Mouse (Mus musculus): ENCODE measurements around the gene Cd207. TPM values are rescaled to one million over a fixed set of nuclear protein-coding genes. Genes with fewer than 3 reads are reported as not detected.

Cd207 gene
- polyA plus RNA-seq, 1 experiment: not detected

DNA sequence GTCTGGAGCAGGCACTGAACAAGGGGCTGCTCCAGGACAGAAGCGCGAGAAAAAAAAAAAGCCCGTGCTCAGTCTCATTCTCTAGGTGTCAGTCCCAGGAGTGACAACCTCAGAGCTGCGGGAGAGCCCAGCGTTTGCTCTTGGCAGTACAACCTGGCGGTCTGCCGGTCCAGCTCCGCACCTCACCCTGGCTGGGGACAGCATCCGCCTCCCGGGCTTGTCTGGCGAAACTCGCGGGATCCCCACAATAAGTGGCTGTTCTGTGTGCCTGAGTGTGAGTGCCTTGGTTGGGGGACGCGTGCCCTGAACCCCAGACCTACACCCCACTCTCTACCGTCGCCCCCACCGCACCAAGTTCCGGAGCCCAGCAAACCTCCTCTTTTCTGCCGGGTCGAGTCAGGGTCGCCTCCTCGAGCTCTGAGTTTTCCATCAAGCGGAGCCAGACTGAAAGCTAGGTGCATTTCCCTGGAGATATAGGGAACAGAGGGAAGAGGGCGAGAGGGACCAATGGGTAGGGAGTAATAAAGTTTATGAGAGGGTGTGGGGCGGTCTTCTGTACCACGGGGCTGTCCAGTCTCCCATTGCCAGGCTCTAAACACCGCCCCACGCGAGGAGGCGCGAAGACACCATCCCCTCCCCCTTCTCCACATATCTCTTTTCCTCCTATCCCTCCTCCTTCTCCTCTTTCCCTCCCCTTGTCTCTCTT lies 32.9 kb upstream of the Cd207 start:
- peak overlapping the region; percentile 85 for H3K4me2 ChIP-seq (ENCODE audit: low read depth)
- TF ChIP-seq TCF3 (IDR thresholded peaks at IDR 0.05; ENCODE audit: insufficient read length, low read depth) (no peak), E2F4 (IDR thresholded peaks at IDR 0.05; ENCODE audit: insufficient read depth) (no peak), USF1 (IDR thresholded peaks at IDR 0.05; ENCODE audit: low read depth) (no peak), MYOD1 (IDR thresholded peaks at IDR 0.05; ENCODE audit: control insufficient read depth in 1 of 3, insufficient read length in 2 of 3, low read depth in 2 of 3) (no peak), POLR2AphosphoS2 (IDR thresholded peaks at IDR 0.05; ENCODE audit: insufficient read length, low read depth) (no peak), POLR2A (IDR thresholded peaks at IDR 0.05; ENCODE audit: insufficient read length, low read depth) (no peak), MYOG (IDR thresholded peaks at IDR 0.05; ENCODE audit: control insufficient read depth in 1 of 3, insufficient read depth in 1 of 3, insufficient read length in 2 of 3, low read depth in 2 of 3) (no peak), TCF12 (IDR thresholded peaks at IDR 0.05; ENCODE audit: insufficient read depth, poor library complexity, severe bottlenecking) (no peak), SRF (IDR thresholded peaks at IDR 0.05; ENCODE audit: control insufficient read depth, insufficient read length, low read depth) (no peak), CEBPB (IDR thresholded peaks at IDR 0.05; ENCODE audit: insufficient read depth, poor library complexity, severe bottlenecking) (no peak), REST (IDR thresholded peaks at IDR 0.05; ENCODE audit: insufficient read depth, insufficient read length) (no peak), MAX (IDR thresholded peaks at IDR 0.05; ENCODE audit: low read depth) (no peak)
- peak overlapping the region; percentile 17 for H3K4me3 ChIP-seq
- no peaks in the 10 kb centered on the region for H3K36me3 ChIP-seq (ENCODE audit: control insufficient read depth, insufficient read depth)
- no peak overlapping the region for H3ac ChIP-seq (ENCODE audit: control insufficient read depth, insufficient read length)
- H3K79me2 ChIP-seq (ENCODE audit: control insufficient read depth, insufficient read depth): no peaks in the 10 kb centered on the region
- peaks cover 83% of the 10 kb centered on the region for H3K27me3 ChIP-seq (ENCODE audit: control insufficient read depth, insufficient read depth, insufficient read length)

DNA sequence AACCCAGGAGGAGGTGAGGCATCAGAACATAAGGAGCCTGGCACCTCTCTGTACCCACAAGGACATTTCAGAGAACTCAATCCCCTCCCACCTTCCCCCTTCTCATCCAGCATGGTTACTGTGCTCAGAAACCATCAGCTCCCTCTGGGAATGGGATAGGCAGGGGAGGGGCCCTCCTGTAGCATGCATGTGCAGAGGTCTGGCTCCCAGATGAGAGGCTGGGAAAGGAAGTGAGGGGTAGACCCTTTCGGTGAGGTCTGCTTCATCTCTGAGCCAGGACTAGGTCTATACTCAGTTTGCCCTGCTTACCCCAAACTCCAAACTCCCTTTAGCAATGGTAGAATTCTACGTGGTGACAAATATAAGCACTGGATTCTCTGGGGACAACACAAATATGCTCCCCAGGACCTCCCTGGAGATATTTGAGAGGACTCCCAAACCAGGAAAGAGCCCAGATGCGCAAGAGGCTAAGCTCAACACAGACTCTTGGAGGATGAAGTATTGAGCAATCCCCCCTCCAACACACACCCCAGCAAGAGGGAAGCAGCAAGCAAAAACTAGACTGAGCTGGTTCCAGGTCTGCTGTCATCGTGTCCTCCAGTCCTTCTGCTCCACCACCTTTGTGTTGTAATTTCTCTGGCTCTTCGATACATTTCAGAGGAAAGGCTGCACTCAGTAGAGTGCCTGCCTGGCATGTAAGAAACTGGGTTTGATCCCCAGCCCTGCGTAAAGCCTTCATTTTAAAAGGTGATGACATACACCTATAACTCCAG lies 30.3 kb upstream of the Cd207 start:
- Histone ChIP-seq H3K27me3 (ENCODE audit: control insufficient read depth, insufficient read depth, insufficient read length) (peaks cover 83% of the 10 kb centered on the region), H3K36me3 (ENCODE audit: control insufficient read depth, insufficient read depth) (no peaks in the 10 kb centered on the region), H3ac (ENCODE audit: control insufficient read depth, insufficient read length) (no peak overlapping the region), H3K4me2 (ENCODE audit: low read depth) (no peak overlapping the region), H3K4me3 (no peak overlapping the region), H3K79me2 (ENCODE audit: control insufficient read depth, insufficient read depth) (no peaks in the 10 kb centered on the region)
- TF ChIP-seq TCF3 (IDR thresholded peaks at IDR 0.05; ENCODE audit: insufficient read length, low read depth): no peak
- TF ChIP-seq REST (IDR thresholded peaks at IDR 0.05; ENCODE audit: insufficient read depth, insufficient read length): no peak
- no peak for TF ChIP-seq CEBPB (IDR thresholded peaks at IDR 0.05; ENCODE audit: insufficient read depth, poor library complexity, severe bottlenecking)
- TF ChIP-seq POLR2A (IDR thresholded peaks at IDR 0.05; ENCODE audit: insufficient read length, low read depth): no peak
- TF ChIP-seq TCF12 (IDR thresholded peaks at IDR 0.05; ENCODE audit: insufficient read depth, poor library complexity, severe bottlenecking): no peak

DNA sequence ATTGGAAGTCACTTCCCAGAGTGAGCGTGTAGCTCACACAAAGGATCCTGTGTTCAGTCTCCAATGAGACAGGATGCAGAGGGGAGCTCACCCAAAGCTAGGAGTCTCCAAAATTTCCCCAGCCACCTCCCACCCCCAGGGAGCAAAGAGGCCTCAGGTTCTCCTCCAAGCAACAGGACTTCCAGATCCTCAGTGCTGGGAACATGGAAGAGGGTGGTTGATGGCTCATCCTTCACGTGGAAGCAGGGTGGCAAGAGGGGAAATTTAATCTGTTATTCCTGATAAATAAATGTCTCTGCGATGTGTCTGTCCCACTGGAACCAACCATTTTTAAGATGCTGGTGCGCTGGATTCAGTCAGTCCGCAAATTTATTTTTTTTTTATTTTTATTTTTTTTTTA lies 27.0 kb upstream of the Cd207 start:
- Histone ChIP-seq H3K79me2 (ENCODE audit: control insufficient read depth, insufficient read depth) (no peaks in the 10 kb centered on the region), H3K4me2 (ENCODE audit: low read depth) (no peak overlapping the region), H3K4me3 (no peak overlapping the region), H3ac (ENCODE audit: control insufficient read depth, insufficient read length) (no peak overlapping the region), H3K36me3 (ENCODE audit: control insufficient read depth, insufficient read depth) (no peaks in the 10 kb centered on the region), H3K27me3 (ENCODE audit: control insufficient read depth, insufficient read depth, insufficient read length) (peaks cover 83% of the 10 kb centered on the region)
- TF ChIP-seq USF1 (IDR thresholded peaks at IDR 0.05; ENCODE audit: low read depth): no peak

DNA sequence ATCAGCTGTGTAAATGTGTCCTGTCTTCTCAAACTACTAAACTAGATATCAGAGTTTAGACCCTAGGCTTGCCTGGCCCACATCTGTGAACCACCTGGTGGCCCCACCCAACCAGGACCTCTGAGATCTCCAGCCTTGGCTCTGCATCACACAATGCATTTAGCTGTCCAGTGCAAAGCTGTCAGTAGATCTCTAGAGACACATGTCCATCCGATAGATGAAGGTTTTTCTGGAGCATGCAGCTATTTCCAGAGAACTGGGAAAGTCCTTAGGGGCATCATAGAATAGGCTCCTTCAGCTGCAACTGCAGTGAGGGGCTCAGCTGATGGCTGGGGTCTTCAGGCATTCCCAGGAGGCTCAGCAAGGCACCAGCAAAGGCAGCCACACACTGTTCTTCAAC lies 26.6 kb upstream of the Cd207 start:
- Histone ChIP-seq H3K79me2 (ENCODE audit: control insufficient read depth, insufficient read depth) (no peaks in the 10 kb centered on the region), H3K27me3 (ENCODE audit: control insufficient read depth, insufficient read depth, insufficient read length) (peaks cover 81% of the 10 kb centered on the region), H3ac (ENCODE audit: control insufficient read depth, insufficient read length) (no peak overlapping the region), H3K4me3 (no peak overlapping the region), H3K36me3 (ENCODE audit: control insufficient read depth, insufficient read depth) (no peaks in the 10 kb centered on the region), H3K4me2 (ENCODE audit: low read depth) (no peak overlapping the region)
- TF ChIP-seq USF1 (IDR thresholded peaks at IDR 0.05; ENCODE audit: low read depth) (no peak), E2F4 (IDR thresholded peaks at IDR 0.05; ENCODE audit: insufficient read depth) (no peak), POLR2A (IDR thresholded peaks at IDR 0.05; ENCODE audit: insufficient read length, low read depth) (no peak), TCF12 (IDR thresholded peaks at IDR 0.05; ENCODE audit: insufficient read depth, poor library complexity, severe bottlenecking) (no peak), REST (IDR thresholded peaks at IDR 0.05; ENCODE audit: insufficient read depth, insufficient read length) (no peak), TCF3 (IDR thresholded peaks at IDR 0.05; ENCODE audit: insufficient read length, low read depth) (no peak), MYOD1 (IDR thresholded peaks at IDR 0.05; ENCODE audit: control insufficient read depth in 1 of 3, insufficient read length in 2 of 3, low read depth in 2 of 3) (no peak)

DNA sequence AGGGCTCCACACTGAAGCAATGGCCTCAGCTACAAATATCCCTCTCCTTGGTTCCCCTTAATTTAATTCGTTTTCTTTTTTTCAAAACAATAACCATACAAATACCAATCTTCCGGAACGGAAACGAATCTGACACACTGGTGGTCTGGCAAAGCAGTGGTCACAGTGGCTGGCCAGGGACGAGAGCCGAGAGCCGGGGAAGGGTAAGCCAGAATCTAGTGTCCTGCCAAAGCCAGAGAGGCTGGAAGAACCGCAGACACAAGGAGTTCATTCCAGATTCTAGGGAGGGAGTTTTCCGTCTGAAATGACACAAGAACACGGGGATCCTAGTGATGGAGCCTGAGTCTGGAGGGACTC lies 26.0 kb upstream of the Cd207 start:
- Histone ChIP-seq H3K36me3 (ENCODE audit: control insufficient read depth, insufficient read depth) (no peaks in the 10 kb centered on the region), H3K4me2 (ENCODE audit: low read depth) (no peak overlapping the region), H3K27me3 (ENCODE audit: control insufficient read depth, insufficient read depth, insufficient read length) (peaks cover 83% of the 10 kb centered on the region), H3K79me2 (ENCODE audit: control insufficient read depth, insufficient read depth) (no peaks in the 10 kb centered on the region), H3K4me3 (no peak overlapping the region), H3ac (ENCODE audit: control insufficient read depth, insufficient read length) (no peak overlapping the region)
- TF ChIP-seq CEBPB (IDR thresholded peaks at IDR 0.05; ENCODE audit: insufficient read depth, poor library complexity, severe bottlenecking) (no peak), SRF (IDR thresholded peaks at IDR 0.05; ENCODE audit: control insufficient read depth, insufficient read length, low read depth) (no peak), TCF12 (IDR thresholded peaks at IDR 0.05; ENCODE audit: insufficient read depth, poor library complexity, severe bottlenecking) (no peak), MAX (IDR thresholded peaks at IDR 0.05; ENCODE audit: low read depth) (no peak), REST (IDR thresholded peaks at IDR 0.05; ENCODE audit: insufficient read depth, insufficient read length) (no peak), POLR2AphosphoS2 (IDR thresholded peaks at IDR 0.05; ENCODE audit: insufficient read length, low read depth) (no peak)

Data from myocyte (in vitro differentiated cells).